Mouse (Mus musculus): ENCODE measurements at regions not wholly inside any gene's neighbourhood (a gene's known extent, or its start where the extent isn't known, plus 50 kb on each side); places are given as distances from the start of the nearest gene placed in this dataset.

DNA sequence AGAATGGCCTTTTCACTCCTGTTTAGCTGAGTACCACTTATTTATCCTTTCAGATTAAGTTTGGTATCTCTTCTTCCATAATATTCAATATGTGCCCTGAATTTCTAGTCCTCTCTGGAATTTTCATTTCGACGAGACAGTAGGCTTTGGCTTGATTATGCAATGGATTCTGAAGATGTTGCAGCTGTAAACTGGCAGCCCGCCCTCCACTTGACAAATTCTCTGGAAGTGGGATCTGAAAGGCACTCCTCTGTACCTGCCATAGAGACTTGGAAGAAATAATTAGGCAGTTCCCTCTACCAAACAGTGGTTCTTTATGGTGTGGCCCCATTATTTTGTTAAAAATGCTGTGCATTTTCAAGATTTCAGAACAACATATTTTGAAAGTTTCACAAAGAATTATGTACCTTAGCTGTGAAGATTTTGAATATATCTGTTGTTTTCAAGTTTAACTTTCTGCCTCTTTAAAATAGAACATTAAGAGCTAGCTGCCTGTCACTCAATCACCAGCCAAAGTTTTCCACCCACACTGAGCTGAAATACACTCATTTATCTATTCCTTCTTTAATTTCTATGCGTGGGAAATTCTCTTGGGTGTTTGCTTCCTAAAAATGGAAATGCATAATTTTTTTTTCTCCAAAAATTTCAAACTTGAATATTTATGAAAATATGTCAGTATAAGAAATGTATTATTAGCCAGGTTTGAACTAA, 56.1 kb upstream of the Rgs4 start:
- H3K4me2 ChIP-seq (ENCODE audit: low read length) = no peak overlapping the region
- no peaks in the 10 kb centered on the region for H3K4me1 ChIP-seq (ENCODE audit: control insufficient read depth, insufficient read depth, low read length)
- no peaks in the 10 kb centered on the region for H3K36me3 ChIP-seq (ENCODE audit: control insufficient read depth, insufficient read depth, low read length)
- DNase-seq (ENCODE audit: low spot score) (no peak), ATAC-seq (no peak)
- no peaks in the 10 kb centered on the region for H3K9me3 ChIP-seq (replicated peaks; ENCODE audit: control insufficient read depth, low read length)
- H3K4me3 ChIP-seq (ENCODE audit: low read depth, low read length) = no peak overlapping the region
- WGBS = 86% methylated on average over 4 of the region's 4 CpGs
- H3K27me3 ChIP-seq (replicated peaks; ENCODE audit: control insufficient read depth, insufficient read depth, low read length) = no peaks in the 10 kb centered on the region
- H3K9ac ChIP-seq (ENCODE audit: low read length) = no peak overlapping the region
- no peak overlapping the region for H3K27ac ChIP-seq (ENCODE audit: low read depth, low read length)

DNA sequence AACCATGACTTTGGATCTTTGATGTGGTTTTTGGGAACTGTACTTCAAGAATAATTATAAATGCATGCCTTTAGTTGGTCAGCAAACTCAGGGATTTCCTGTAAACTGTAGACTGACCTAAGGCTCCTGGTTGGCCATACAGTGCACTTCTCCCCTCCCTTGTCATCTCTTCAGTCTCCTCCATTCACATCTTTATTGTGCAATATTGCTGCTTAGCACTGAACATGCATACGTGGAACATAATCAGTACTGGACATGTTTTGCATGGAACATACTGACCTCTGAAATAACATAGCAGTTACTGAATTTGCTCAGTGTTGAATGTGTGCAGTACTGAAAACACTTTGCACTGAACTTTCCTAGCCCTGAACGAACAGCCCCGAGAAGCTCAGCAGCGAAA, 55.4 kb upstream of the Rgs4 start:
- DNase-seq (ENCODE audit: low spot score) = no peak
- no peaks in the 10 kb centered on the region for H3K27me3 ChIP-seq (replicated peaks; ENCODE audit: control insufficient read depth, insufficient read depth, low read length)
- H3K4me1 ChIP-seq (ENCODE audit: control insufficient read depth, insufficient read depth, low read length) = no peaks in the 10 kb centered on the region
- WGBS = 93% methylated on average over 4 of the region's 4 CpGs
- H3K4me3 ChIP-seq (ENCODE audit: low read depth, low read length) = no peak overlapping the region
- H3K36me3 ChIP-seq (ENCODE audit: control insufficient read depth, insufficient read depth, low read length) = no peaks in the 10 kb centered on the region
- H3K9me3 ChIP-seq (replicated peaks; ENCODE audit: control insufficient read depth, low read length) = no peaks in the 10 kb centered on the region
- H3K9ac ChIP-seq (ENCODE audit: low read length) = no peak overlapping the region
- H3K4me2 ChIP-seq (ENCODE audit: low read length) = no peak overlapping the region
- H3K27ac ChIP-seq (ENCODE audit: low read depth, low read length) = no peak overlapping the region
- no peak for ATAC-seq

DNA sequence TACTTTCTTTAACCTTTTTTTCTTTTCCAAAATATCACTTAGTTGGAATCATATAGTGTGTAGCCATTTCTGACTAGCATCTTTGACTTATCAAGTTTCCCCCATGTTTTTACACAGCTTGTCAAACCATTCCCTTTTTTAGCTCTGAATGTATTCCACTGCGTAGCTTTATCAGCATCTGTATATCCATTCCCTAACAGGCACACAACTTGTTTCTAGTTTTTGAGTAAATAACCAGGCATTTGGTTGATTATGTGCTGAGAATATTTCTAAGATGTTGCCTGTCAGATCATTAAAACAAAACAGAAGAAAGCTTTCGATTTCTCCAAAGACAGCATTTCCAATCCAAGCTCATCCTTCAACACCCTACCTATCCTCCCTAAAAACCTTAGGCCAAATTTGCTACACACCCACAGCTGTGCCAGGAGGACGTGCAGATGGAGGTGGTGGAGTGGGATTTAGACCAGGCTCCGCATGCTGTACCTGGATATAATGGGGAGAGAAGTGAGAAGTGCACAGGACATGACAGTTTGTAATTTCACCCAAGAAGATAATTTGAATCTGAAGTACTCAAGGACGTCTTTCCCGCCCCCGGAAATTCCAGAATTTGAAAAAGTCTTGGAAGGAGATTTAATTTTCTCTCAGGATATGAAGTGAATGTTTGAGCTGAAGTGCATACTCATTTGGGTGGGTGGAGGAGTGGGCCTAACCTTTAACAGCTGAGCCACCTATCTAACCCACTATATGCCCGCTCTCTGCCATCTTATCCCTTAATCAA, 54.8 kb upstream of the Rgs4 start:
- Histone ChIP-seq H3K4me3 (ENCODE audit: low read depth, low read length) (no peak overlapping the region), H3K27ac (ENCODE audit: low read depth, low read length) (no peak overlapping the region), H3K9ac (ENCODE audit: low read length) (no peak overlapping the region), H3K4me1 (ENCODE audit: control insufficient read depth, insufficient read depth, low read length) (no peaks in the 10 kb centered on the region), H3K4me2 (ENCODE audit: low read length) (no peak overlapping the region), H3K27me3 (replicated peaks; ENCODE audit: control insufficient read depth, insufficient read depth, low read length) (no peaks in the 10 kb centered on the region), H3K9me3 (replicated peaks; ENCODE audit: control insufficient read depth, low read length) (no peaks in the 10 kb centered on the region), H3K36me3 (ENCODE audit: control insufficient read depth, insufficient read depth, low read length) (no peaks in the 10 kb centered on the region)
- ATAC-seq (no peak), DNase-seq (ENCODE audit: low spot score) (no peak)
- 91% methylated on average over 8 of the region's 8 CpGs for WGBS
